Mouse (Mus musculus): ENCODE data around the gene Sec61g.
"Not testable (repeated sequence)": the region's sequence is repeated elsewhere in the genome, so short reads cannot be mapped to it uniquely, and the experiment has no call there.

Gene Sec61g

DNA sequence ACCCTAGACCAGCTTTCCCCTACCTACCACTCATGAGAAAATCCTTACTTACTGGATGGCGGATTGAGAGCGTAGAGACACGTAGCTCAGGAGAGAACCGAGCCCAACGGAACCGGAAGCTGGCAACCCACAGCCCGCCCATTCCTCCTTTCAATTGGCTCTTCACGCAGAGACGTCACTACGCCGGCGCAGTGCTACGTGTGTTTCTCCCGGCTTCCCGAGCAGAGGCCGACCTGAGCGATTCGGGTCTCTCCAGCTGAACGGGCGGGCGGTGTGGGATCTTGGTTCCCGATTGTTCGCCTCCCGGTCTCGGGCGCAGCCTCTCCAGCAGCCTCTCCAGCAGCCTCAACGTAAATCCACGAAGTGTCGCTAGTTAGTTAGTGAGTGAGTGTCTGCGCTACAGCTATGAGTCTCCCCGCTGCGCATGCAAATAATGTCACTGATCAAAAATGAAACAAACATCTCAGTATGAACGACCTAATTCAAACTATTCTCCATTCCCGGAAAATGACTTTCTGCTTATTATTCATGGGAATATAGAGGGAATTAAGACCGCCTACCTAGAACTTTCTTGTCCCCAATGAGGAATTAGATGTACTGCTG is at the start of gene Sec61g:
Sec61g (minus strand) TSS at position 433 of the 603 bp plus-strand sequence.
- DNase-seq (ENCODE audit: extremely low spot score): peak; percentile 86

DNA sequence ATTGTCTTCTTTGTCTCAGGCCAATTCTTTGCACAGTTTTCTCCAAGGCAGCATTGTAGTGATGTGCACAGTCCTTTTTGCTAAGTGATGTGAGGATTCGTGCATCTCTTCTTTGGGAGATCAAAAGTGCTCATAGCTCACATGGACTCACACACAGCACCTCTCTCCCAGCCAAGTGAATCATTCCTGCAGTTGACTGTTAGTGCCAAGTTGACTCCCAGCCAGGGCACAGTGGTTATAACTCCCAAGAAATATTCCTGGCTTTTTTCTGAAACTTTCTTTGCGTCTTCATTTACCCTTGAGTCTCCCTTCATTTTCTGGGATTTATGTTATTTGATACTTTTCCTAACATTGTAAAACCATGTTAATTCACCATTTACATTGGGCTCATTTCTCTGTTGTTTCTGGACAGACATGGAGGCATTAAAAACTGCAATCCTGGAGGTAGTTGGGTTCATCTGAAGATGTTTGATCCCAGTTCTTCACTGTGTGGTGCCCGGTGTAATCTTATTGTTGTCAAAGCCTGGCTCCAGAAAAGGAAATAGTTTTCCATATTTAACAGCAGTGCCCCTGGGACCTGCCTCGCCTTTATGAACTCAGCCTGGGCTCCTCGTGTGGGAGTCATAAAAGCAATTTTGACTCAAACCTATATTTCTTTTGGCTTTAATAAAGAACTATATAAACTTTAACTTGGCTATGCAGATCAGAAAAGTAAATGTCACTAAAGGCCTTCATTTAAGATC is 38.3 kb upstream of the Sec61g start:
- no peak for DNase-seq (ENCODE audit: extremely low spot score)

DNA sequence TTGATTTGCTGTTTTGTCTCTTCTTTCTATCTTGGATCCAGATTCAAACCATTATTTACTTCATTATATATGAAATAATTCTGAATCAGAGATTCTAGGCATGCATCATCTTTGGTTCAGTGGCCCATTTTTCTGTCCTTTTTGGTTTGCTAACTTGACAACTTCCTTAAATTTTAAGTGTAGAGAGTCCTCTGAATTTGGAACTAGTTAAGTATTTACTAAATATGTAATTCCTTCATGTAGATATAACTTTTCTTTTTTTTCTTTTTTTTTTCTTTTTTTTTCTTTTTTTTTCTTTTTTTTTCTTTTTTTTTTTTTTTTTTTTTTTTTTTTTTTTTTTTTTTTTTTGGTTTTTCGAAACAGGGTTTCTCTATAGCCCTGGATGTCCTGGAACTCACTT is 29.1 kb upstream of the Sec61g start:
- no peak for DNase-seq (ENCODE audit: extremely low spot score)

DNA sequence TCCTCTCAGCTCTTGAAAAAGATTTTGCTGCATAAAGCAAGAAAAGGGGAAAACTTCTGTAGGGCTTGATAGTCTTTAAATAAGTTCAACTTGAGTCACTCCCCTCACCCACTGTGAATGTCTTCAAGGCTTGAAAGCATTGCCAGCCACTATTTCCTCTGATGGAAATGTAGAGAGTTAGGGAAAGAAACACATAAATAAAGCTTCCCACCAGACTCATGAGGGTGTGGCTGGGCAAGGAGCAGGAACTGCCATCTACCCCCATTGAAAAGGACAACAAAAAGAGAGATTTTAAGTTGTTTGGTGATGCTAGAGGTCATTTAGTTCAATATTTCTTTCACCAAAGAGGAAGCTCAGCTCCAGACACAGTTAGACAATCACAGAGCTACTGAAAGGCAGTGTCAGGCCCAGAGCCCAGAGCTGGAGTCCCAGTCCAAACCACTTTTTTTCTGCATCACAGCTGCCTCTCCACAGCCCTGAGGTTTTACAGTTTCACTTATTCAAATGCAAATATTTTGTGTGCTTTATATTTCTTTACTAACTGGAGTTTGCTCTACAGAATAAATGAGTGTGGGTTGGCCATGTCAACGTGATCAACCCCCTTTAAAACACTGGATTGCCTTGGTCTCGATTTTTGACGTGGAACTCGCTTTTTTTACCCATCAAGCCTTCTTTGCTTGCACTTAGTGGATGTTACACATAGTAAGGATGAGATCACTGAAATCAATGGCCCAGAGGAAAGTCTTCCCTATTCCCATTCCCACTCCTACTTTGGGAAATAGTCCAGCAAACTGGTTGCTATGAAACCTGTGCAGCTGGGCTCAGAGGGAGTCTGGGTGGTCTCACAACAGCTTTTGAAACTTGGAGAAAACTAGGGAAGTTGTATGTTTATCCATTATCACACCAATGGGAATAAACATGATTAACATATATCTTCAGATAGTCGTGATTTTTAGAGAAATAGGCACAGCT is 26.6 kb upstream of the Sec61g start:
- DNase-seq (ENCODE audit: extremely low spot score): no peak

DNA sequence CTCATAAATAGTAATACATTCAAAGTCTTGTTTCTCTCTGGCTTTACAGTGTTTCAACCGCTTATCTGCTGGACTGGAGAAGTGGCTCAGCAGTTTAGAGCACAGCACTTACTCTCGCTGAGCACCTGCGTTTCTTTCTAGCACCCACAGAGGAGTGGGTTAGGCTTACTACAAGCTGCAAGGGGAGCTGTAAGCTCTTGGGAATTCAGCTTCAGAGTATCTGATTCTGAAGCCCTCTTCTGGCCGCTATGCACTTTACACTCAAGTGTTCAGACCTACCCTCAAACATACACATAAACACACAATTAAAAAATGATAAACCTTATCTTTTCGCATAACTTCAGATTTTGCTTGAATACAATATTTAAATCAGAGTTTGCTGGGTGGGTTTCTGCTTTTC is 24.6 kb upstream of the Sec61g start:
- peak; percentile 15 for DNase-seq (ENCODE audit: extremely low spot score)

DNA sequence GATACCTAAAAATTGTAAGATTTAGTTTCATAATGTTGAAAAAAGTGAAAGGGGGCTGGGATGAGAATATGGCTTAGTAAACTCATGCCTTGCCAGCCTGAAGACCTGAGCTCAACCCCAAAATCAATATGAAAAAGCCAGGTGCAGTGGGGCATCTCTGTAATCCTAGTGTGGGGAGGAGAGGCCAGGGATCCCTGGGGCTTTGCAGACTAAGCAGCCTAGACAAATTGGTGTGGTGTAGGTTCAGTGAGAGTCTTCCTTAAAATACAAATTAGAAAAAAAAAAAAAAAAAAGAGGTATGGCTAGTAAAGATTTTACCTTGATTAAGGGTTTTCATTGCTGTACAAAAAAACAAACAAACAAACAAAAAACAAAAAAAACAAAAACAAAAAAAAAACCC is 20.6 kb upstream of the Sec61g start:
- no peak for DNase-seq (ENCODE audit: extremely low spot score)

DNA sequence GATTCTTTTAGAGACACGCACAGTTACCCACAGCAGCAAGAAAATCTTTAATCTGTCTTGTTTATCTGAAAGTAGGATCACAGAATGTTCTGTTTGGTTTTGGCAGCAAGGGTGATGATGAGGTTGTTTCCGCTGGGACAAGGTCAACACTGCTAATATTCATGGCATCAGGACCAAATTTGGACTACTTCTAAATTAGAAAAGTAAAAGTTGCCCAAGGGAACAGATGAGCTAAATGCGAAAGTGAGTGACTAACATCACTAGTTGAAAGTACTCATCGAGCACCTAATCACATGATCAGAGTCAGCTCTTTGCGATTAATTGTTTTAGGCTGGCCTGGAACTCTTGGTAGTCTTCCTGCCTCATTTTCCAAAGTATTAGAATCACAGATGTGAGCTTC is 20.1 kb upstream of the Sec61g start:
- DNase-seq (ENCODE audit: extremely low spot score): no peak

DNA sequence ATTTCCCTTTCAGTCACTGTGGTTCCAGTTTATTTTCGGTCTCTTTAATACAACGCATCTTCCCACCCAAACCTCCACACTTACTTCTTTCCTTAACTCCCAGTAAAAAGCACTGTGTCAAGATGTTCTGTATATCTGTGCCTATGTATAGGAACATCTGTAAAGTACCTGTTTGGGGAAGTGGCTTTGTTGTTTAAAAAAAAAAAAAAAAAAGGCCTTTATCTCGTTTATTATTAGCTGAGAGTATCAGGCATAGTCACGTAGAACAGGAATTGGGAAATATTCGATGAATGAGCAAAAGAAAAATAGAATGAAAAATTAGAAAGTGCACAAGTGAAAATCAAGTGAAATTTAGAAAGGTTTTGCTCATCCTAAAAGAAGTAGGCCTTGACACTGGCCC is 19.5 kb upstream of the Sec61g start:
- no peak for DNase-seq (ENCODE audit: extremely low spot score)

DNA sequence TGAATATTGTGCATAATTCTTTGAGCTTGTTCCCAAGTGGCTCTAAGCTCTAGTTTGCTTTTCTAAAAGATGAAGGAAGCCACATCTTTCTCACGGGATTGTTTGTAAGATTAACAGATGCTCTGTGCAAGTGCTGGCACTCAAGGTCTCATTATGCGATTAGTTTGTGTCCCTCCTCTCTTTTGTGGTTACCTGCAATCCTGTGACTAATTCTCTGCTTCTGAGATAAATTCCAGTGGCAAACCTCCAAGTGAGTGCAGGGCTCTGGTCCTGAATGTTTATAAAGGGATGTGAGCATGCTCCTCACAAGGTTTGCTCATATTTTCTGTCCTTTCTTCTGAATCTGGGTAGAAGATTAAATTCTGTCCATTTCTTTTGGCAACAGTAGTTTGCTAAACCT is 18.2 kb upstream of the Sec61g start:
- no peak for DNase-seq (ENCODE audit: extremely low spot score)

DNA sequence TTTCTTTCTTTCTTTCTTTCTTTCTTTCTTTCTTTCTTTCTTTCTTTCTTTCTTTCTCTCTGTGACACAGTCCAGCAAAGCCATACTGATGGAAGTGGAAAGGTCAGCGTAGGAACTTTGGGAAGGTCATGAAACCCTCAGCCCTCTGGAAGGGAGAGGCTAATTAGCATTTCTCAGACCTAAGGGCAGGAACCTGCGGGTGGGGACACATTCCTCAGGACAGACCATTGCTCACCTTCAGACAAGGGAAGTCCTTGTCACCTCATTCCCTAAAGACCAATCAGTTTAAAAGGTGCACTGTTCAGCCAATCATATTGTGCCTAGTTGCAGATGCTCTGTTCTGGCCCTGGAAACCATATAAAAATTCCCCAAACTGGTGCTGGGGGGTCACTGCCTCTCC is 17.4 kb upstream of the Sec61g start:
- DNase-seq (ENCODE audit: extremely low spot score): no peak

DNA sequence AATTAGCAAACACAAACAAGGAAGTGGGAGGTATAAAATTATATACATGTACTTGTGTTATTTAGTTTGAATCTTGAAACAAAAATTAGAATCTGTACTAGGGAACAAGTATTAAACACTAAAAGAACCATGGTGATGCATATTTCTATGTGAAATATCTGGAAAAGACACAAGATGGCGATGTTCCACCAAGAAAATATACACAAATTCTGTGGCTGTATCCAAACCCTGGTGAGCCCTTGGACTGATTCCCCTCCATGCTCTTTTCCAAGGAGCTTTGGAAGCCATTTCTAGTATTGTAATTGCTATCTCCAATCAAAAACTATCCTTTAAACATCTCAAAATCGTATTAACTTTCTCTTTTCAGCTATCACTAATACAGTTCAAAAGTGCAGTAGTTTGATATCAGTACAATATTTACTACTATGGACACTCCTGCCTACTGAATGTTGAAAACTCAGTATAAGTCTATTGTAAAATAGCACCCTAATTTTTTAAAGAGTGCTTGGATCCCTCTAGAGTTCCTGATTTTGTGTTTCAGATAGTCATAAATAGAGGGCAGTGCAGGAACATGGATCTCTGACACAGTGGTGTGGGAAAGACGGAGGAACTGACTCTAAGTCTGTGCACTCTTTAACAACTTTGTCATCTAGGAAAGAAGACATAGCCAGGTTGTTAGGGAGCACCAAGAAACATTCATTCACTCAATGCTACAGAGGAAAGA is 16.8 kb upstream of the Sec61g start:
- DNase-seq (ENCODE audit: extremely low spot score): peak; percentile 58

DNA sequence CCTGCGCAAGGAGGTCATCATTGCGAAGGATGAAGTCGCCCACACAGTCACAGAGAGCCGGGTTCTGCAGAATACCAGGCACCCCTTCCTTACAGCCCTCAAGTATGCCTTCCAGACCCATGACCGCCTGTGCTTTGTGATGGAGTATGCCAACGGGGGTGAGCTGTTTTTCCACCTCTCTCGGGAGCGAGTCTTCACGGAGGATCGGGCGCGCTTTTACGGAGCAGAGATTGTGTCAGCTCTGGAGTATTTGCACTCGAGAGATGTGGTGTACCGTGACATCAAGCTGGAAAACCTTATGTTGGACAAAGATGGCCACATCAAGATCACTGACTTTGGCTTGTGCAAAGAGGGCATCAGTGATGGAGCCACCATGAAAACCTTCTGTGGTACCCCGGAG is 6.8 kb upstream of the Sec61g start:
- not testable (repeated sequence) for DNase-seq (ENCODE audit: extremely low spot score)

DNA sequence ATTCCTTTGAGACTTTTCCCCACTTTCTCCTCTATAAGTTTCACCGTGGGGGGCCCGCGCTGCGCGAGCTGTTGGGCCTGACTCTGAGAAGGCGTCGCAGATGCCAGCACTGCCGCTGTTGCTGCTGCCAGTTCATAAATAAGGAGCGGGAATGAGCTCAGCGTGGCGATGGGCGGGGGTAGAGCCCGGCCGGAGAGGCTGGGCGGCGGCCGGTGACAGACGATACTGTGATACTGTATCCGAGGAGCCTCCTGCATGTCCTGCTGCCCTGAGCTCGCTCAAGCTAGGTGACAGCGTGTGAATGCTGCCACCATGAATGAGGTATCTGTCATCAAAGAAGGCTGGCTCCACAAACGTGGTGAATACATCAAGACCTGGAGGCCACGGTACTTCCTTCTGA is 5.9 kb upstream of the Sec61g start:
- not testable (repeated sequence) for DNase-seq (ENCODE audit: extremely low spot score)

DNA sequence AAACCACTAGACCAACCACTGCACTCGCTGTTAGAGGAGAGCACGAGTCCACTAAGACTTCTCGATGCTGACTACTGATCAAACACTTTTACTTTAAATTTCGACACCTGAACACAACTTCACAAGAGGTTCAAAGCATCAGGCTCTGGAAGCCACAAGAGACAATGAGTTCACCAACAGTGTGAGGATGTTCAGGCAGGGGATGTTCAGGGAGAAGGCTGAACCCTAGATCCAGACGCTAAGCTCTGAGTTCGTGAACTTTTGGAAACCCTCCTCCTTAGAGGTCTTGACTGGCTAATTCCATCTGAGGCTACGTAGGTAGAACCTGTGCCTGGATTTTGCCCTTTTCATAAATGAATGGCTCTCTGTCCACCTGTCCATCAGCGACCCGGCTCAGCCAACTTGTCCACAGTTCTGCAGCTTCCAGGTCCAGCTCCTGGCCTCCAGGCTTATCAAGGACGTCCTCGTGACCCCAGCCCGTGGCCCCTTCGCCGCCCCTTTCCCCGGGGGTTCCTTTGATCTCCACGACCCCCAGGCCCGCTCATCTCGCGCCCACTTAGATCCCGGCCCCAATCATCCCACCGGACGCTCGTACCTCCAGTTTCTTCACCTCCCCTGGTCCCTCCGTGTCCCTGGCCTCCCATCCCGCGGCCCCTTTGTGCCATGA is 766 bp downstream of the Sec61g start:
- no peak for DNase-seq (ENCODE audit: extremely low spot score)

DNA sequence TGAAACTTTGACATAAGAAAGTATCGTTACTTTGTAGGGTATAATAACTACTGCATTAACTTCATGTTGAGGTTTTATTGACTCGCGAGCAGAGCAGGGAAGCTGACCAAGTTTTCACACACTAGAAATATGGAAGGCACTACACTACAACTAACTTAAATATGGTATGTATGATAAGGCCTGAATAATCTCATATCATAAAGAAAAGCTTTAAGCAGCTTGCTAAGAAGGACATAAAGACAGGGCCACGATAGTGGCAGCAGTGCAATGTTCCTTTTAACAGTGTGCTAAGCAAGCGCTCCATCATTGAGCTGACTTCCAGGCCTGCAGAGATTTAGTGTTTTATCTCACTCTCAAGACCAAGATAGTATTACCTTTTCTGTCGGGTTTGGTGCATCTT is 2.3 kb downstream of the Sec61g start:
- DNase-seq (ENCODE audit: extremely low spot score): no peak

DNA sequence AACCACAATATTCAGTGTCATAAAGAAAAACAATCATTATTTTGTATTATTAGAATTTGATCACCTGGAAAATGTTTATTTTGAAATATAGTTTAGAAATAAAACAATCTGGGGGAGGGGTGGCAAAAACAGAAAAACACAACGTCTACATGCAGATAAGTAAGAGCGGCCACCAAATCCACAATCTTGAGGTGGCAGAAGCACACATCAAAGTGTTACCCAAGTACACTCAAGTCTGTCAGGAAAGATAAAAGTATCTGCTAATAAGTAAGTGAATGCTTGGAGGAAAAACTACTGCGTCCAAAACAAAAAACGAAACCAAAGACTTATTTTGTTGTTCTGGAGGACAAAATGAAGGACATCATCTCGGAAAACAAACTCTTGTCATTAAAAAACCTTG is 5.1 kb downstream of the Sec61g start:
- DNase-seq (ENCODE audit: extremely low spot score): no peak

DNA sequence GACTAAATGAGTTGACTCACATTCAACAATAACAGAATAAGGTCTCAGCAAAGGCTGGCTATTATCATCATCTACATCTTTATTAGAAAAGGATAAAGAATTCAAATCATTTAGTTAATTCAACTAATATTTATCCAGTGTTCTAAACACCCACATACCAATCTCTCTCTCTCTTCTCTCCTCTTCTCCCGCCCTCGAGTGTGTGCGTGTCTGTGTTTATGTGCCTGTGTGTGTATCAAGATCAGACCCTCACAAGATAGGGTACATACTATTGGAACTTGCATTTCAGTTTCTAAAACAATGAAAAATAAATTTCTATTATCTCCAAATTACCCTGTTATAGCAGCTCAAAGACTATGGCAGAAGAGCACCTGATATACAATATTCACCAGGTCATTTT is 5.5 kb downstream of the Sec61g start:
- no peak for DNase-seq (ENCODE audit: extremely low spot score)

DNA sequence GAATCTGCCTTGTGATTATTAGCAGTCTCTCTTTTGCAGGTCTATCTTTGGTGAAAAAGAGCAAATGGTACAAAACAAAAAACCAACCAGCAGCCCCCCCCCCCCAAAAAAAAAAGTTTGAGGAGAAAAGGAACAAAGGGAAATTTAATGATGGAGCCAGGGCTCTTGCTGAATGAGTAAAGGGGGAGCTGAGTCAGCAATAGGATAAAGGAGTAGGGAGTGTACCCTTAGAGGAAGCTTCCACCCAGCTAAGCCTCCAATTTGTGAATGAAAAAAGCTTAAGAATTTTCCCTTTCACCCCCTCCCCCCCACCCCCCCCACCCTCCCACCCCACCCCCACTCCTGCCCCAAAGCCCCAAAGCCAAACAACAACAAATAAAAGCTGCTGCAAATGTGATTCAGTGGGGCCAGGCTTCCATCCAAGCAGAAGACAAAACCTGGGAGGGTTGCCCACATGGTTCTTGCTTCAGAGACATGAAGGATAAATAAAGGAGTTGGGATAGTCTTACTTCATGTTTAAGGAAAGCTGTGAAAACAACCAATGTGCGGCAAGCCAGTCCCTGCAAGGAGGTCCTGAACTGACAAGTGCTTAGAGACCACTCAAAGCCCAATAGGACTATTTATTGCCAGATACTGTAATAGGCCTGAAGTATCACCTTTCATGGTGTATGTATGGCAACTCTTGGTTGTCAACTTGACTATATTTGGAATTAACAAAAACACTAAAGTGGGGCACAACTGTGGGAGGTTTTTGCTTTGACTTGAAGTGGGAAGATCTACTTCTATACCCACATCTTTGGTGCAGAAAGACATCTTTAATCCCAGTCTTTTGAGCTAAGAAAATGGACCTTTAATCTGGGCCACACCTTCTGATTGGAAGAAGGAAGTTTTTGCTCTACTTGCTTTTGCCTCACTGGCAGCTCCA is 9.3 kb downstream of the Sec61g start:
- DNase-seq (ENCODE audit: extremely low spot score): no peak

Measured in embryo, embryonic 9.5 days (tissue).